Mouse (Mus musculus) B cell, adult 62 days (primary cell): ENCODE data around the gene Tnrc18. TPM values are rescaled to one million over a fixed set of nuclear protein-coding genes. Genes with fewer than 3 reads are reported as not detected.

Source experiments
- total RNA-seq: library from RNA; stranded (reverse); gene quantifications from 4 replicates; pipeline ENCODE4 v1.2.4, GENCODE M21; 2023

Tnrc18 gene
- total RNA-seq = 104 to 127 TPM (median 121 TPM) in 4 replicates

GRCm38 (mm10) chr5:142817524-142818434, at the start of gene Tnrc18:
Gene Tnrc18 (minus strand): TSS chr5:142817662.

GRCm38 (mm10) chr5:142692248-142692647, 125.2 kb downstream of the Tnrc18 start, which contains the start of gene Slc29a4:
Gene Slc29a4 (plus strand): TSS chr5:142692512.

Other genes with a start within 250 kb of the Tnrc18 start
- not detected in 4 replicates for gene Mmd2, start 208.9 kb downstream of the Tnrc18 start, total RNA-seq
- 66.7 to 71.1 TPM (median 68.7 TPM) in 4 replicates for gene Wipi2, start 190.0 kb downstream of the Tnrc18 start, total RNA-seq
- gene Slc29a4, start 125.2 kb downstream of the Tnrc18 start, total RNA-seq = 4.4 to 6.5 TPM (median 4.6 TPM) in 4 replicates
- 8.5 to 10.4 TPM (median 9.1 TPM) in 4 replicates for gene Fbxl18, start 77.8 kb upstream of the Tnrc18 start, total RNA-seq
- gene Actb, start 89.1 kb upstream of the Tnrc18 start, total RNA-seq = 7,963 to 8,422 TPM (median 8,086 TPM) in 4 replicates
- 1.1 to 1.5 TPM (median 1.4 TPM) in 4 replicates for gene Fscn1, start 142.7 kb upstream of the Tnrc18 start, total RNA-seq